Mouse (Mus musculus) heart, adult 9 months (tissue): ENCODE measurements around the gene Grb14.

Experiments used
- DNase-seq, 2 experiments: peaks; one replicate each; pipeline ENCODE4 v3.0.0; 2022; ENCODE audit warnings: low spot score in 2 of 2

The Grb14 gene

DNA sequence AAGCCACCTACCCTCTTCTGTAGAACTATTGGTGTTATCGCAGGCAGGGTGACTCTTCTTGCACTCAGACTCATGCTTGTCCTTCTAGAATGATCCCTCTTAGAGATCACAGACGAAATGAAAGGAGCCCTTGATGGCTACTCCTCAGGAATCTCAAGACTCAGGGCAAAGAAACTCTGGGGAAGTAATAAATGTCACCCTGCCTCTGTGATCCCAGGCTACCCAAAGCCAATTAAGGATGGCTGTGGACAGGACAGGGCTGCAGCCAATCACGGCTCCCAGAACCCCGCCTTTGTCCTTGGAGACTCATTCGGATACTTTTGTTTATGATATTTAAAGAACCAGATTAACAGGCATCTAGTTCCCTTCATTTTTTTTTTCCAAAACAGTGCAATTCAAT lies 49.2 kb downstream of the Grb14 start:
- peak in 1 of 2 experiments; percentile 13 for DNase-seq

DNA sequence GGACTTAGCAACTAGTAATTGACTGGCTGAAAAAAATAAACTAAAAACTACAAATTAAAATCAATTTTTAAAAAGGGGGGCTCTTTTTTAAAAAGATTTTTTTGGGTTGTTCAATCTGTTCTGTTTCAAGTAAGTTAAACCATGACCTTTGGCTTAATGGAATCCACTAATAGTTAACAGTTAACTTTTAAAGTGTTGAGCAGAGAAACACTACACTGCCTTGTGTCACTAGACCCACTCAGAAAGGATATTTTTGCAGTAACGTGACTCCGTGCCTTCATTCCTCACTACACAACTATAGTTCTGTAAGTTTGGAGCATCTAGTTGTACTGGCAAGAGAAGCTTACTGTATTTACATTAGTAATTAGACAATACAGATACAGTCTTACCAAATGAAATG lies 50.2 kb downstream of the Grb14 start:
- no peak for DNase-seq

DNA sequence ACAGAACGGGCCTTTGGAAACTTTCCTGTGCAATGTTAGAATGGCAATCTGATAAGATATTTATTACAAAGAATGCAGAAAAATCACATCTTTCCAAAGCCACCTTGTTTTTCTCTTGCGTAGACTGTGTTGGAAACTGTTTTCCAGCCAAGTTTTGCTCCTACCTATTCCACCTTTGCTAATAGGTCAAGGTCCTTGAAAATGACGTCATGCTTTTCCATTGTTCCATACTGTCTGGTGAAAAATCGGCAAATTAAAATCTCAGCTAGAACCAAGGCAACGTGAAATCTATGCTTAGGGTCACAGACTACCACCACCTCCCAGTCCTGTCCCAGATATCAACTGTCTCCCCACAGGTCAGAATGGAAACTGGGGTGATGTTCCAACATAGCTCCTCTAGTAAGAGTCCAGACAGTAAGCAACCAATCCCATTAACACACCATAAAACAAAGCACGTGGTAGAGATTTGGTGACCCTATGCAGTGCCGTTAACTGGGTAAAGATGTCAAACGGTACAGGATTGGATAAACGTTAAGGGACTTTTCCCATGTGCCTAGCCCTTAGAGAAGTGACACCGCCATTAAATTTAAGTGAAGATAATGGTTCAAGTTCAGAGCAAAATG lies 50.9 kb downstream of the Grb14 start:
- no peak for DNase-seq

DNA sequence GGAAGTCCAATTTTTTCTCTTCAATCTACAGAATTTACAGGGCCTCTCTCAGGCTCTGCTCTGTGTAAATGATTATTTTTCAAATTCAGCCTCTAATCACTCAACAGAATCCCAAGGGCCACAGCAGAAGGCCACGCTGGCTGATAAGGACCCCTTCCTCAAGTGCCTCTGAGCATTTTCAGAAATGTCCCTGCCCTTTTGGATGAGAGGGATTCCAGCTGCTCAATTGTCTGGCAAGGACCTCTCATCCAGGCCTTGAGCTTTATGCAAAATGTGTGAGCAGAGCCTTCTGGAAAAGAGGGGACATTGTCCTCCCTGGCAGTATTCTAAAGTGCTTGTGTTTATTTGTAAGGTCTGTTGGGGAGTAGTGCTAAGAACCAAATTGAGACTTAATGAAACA lies 51.7 kb downstream of the Grb14 start:
- no peak for DNase-seq

DNA sequence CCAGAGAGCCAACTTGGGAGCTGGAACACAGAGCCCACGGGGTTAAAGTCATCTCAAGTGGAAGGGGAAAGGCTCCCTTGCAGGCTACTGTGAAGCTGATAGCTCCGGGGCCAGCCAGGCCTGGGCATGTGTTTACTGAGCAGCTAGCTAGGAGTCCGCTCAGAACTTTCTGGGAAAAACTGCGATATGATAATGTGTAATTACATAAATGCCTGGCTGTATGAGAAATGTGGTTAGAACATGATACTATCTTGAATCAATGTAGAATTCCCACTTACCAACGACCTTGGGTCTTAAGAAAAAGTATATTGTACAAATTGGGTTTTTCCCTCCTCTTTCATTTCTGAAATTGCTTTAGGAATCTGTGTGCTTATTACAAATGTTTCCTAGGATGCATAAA lies 53.0 kb downstream of the Grb14 start:
- DNase-seq: no peak

DNA sequence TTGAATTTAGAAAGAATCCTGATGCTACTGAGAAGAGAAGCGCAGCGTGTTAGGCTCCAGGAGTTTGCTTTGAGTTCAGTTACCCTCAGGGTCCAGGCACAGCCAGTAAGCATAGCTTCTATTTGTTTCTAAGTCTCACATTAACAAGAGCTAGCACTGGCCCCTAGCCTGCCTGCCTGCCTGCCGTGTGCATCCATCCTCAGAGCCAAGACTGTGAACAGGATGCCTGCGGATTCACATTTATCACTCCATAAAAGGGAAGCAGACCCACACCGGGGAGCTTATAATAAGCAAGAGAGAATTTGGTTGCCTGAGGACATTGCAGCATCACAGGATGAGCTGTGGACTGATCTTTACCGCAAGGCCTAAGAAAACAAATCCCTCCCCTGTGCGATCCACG lies 53.8 kb downstream of the Grb14 start:
- DNase-seq: no peak

DNA sequence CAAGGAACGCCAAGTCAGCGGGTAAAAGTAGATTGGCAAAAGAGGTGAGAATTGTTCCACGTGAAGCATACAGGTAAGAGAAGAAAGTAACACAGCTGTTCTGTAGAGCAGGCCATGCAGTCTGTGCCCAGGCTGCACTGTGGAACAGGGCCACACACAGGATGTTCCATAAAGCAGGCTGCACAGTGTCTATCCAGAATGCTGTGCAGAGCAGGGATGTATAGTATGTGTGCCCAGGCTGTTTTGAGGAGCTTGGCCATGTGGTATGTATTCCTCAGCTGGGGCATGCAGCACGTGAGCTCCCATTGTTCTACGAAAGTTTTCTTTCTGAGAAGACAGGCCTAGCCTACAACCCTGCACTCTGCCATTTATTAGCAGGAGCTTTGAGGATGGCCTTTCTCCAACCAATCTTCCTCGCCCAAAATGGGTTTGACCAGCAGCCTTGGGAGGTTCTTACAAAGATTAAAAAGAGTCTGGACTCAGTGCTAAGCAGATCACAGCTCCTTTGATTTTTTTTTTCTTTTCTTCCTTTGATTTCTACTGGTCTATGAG lies 57.8 kb downstream of the Grb14 start:
- no peak for DNase-seq

DNA sequence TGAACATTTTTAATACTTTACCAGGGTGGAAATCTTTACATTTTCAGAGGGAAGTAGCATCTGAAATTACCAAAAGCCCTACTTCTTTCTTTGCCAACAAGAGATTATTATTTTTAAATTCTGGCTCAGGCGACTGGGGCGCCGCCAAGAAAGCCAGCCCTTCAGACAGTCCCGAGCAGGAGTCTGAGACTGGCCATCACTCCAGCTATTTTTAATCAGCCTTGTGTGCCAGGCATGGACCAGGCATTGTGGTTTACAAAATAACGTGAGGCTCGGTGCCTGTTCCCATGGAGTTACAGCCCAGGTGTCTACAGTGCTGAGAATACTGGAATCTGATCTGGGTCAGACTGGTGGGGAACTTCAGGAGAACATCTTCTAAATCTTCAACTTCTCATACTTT lies 58.5 kb downstream of the Grb14 start:
- peak; percentile 68 to 76 for DNase-seq

DNA sequence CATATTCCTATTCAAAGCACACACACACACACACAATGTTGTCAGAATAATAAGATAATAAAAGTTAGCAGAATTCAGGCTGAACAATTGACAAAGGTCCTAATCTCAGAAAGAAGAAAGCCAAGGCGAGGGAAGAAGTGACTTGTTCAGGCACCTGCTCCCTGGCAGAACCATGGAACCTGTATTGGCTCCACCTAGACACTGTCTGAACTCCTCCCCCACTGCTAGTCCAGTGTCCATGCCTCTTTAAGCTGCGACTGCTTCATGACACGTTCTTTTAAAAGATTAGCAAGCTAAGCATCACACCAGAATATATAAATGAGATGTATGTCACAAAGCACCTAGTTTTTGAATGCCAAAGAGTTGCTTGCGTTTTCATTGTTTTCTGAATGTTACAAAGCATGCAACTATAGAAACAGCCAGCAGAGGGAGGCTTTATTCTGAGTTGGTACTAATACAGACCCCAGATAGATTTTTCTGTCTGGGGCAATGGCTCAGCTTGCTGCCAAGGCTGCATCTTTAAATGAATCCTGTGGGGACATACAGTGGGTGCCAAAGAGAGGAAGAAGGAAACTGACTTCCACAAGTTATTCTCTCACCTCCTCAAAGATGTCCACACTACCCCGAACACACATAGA lies 59.4 kb downstream of the Grb14 start:
- DNase-seq: peak in 1 of 2 experiments; percentile 16

DNA sequence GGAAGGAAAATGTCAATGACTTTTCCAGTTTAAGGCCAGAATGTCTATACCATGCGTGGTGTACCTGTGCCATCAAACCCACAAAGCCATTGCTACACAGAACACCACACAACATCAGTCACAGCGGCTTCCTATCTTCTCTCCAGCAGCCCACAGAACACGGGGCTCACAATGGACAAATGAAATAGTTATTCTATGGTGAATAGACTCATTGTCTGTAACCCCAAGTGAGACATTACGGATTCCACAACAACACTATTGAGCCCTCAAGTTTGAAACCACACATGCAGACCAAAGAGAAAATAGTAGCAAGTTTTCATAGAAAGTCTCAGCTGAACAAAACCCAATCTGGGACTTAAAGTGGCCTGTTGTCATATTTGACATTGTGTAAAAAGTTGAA lies 62.6 kb downstream of the Grb14 start:
- DNase-seq: no peak

DNA sequence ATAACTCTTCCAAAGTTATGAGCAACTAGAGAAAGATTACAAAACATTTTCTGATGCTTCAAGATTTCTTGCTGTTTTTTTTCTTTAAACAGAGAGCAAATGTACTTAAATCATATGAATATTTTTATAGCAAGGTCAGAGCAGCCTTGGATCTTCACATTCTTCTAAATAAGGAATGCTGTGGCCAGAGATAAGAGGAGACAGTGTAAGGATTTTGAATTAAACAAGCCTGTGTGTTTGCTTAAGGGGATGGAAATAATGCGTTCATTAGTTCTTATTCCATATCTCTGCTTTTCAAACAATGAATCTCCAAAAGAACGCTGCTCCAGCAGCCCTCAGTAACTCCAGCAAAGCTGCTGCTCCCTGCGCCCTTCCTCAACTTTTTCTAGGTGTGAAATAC lies 63.4 kb downstream of the Grb14 start:
- DNase-seq: no peak

DNA sequence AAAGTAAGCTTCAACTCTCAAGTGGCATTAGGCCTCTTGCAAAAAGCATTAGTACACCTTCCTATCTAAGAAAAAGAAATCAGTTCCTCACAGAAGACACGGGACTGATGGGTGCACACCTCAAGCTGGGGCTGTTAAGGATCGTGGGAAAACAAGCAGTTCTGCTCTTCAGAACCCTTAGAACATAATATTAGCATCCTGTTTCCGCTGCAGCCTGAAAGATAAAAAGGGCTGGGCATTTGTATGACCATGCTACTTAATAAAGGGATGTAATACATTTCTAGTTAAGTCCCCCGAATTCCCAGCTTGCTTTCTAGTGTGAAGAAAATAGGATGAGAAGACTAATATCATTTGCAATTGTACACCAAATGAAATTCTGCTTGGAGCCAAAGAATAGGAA lies 65.1 kb downstream of the Grb14 start:
- DNase-seq: no peak

DNA sequence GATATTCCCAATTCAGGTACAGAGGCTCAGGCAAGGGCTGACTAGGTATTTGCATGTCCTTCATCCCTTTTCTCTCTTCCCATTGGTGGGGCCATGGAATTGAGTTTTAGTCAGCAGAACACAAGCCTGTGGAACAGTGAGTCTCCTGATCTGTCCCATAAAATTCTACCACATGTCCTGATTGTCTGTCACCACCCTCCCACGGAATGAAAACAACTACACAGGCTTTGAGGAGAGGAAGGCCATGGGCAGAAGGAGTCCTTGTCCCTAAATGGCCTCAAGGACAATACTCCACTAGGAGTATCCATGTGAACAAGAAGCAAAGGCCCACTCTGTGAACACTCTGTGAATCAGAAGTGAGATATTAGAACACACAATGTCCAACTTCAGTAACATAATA lies 69.3 kb downstream of the Grb14 start:
- no peak for DNase-seq

DNA sequence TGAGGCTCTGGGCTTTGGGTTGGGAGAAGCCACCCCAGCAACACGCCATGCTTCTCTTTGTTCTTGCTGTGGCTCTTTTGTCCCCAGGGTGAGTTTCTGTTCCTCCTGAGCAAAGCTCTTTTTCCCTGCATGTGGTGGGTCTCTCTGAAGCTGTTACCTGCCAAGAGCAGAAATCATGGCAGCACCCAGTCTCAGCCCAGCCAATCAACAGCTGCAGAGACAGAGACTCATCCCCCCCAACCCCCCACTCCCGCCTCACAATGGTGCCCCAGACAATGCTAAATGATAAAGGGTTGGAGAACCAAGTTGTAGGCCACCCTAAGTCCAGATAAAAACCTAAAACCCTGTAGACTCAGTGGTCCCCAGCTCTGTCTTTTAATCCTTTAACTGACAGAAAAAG lies 75.6 kb downstream of the Grb14 start:
- no peak for DNase-seq

DNA sequence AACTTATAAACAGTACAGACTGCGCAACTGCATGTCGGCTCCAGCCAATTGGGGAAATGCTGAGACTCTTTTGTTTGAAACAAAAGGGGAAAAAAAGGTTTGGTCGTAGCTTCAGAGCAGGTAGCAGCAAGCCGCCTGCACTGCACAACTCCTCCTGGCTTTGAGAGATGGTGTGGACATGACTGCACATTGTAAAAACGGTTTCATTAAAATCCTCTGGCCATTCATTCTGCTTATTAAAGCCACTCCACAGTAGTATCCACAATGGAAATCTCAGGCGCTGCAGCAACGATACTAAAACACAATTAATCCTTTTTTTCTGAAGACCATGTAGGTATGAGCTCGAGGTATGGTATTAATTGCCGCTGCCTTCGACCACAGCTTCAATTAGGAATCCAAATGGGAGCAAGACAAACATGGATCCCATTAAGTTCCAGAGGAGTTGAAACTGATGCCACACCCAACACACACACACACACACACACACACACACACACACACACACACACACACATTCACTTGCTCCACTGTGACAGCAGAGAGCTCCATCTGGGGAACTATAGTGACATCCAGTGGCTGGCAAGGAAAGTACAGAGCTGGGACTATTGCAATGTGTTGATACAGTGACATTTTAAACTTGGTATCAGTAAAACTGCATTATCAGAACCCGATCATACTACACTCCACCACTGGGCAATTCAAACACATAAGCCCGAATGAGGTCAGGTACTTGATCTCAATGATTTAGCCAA lies 76.2 kb downstream of the Grb14 start:
- no peak for DNase-seq

DNA sequence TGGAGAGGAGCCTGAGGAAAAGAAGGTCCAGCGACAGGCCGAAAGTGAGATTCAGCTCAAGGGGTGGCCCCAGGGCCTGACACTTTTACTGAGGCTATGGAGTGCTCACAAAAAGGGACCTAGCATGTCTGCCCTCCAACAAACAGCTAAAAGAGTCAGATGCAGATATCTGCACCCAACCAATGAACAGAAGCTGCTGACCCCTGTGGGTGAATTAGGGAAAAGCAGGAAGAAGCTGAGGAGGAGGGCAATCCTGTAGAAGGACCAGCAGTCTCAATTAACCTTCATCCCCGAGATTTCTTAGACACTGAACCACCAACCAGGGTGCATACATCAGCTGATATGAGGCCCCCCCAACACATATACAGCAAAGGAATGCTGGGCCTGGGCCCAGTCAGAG lies 77.3 kb downstream of the Grb14 start:
- DNase-seq: no peak

DNA sequence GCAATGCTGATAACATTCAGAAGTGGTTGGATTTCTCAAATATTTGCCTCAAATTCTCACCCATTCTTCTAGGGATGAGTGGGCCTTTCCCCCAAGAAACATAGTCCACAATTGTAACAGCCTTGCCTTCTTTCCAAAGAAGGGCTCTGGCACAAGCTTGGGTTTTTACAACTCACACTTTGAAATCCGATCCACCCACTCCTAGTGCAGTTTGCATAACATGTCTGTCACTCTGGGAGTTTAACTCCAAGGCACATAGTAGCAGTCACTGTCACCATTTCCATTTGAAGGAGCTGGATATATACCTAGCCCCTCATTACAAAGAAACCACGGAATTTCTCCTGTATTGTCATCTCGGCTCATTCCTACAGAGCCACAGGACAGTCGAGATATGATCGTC lies 103.9 kb downstream of the Grb14 start:
- DNase-seq: peak; percentile 3 to 7

DNA sequence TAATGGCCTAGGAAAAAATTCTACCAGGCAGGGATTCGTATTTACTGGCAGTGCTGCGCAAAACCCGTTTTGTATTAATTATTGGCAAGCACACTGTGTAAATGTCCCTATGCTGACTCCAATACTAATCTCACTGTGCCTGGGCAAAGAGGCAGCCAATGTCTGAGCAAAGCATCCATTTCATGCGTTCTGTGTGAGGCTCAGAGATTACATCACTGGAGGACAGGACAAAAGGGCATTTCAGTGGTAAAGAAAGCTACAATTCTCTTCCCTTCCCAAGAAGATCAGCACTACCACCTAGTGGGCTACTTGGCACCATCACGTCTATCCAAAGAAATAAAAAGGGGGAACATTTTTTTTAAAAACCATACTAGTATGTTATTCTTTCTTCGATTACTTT lies 109.3 kb downstream of the Grb14 start:
- DNase-seq: no peak

DNA sequence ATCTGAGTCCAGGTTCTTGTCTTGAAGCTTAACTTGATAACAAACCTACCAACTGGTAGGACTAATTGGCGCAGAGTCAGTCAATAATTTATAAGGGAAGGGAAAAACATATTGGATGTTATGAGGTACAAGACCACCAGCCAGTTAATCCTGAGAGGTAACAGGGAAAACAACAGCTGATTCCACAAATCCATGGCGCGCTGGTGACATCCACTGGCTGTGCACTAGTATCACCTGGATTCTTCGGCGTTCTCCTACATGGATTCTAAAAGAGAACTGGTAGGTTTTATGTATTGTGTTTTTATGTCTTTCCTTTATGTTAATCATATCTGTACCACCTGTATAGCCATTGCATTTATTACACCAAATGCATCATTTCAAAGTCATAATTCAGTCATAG lies 119.9 kb downstream of the Grb14 start:
- no peak for DNase-seq

DNA sequence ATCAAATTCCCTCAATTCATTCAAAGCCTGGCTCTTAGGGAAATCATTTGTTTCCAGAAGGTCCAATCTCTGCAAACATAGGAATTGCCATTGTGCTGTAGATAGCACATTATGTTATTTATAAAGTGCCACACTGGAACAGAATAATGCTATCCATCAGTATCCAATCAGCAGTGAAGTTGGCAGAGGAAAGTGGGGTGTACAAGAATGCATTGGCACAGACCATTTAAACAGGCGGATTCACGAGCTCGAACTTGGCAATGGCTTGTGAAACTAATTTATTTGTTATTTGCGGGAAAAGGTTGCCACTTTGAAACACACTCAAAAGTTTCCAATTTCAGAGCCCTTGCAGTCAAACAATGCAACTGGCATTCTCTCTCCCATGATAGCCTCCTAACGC lies 126.9 kb downstream of the Grb14 start:
- DNase-seq: no peak

DNA sequence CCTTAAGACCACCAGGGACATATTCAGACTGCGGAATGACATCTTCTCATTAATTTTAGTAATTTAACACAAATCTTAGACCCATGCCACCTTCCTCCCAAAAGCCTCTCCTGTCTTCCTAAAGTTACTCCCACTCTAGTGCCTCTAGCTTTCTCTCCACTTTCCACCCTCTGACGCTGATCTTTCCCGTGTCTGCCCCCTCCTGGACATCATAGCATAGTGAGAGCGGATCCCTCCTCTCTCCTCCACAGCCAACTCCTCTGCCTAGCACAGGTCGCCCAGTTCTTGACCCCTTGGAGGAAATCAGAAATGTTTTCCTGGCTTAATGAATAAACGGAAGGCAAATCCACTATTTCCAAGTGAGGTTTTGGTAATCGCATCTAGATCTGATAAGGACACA lies 131.6 kb downstream of the Grb14 start:
- DNase-seq: no peak

DNA sequence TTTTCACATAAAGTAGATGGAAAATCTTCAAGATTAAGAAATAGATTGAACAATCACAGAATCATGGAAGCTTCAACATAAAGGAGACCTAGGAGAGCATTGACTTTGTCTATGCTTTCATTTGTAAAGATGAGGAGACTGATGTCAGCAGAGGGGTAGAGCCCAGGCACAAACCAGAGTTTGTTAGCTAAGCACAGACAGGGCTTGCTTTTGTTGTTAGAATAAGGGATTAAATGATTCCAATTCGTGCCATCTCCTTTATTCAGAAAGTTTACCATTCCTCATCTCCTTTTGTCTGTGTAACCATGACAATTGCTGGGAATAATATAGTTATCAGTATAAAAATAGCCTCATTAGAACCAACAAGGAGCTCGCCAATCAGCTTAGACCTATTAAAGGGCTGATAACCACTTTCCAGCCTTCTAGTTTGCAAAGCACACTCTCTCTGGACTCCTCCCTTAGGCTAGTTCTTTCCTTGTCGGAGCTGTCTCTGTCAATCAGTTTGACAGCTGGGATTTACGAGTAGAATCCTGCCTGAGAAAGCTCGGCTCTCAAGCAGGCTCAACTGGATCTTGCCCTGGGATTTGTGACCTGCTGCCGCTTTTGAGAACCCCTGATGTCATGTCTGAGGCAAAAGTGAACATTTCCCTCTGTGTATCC lies 137.6 kb downstream of the Grb14 start:
- DNase-seq: no peak

DNA sequence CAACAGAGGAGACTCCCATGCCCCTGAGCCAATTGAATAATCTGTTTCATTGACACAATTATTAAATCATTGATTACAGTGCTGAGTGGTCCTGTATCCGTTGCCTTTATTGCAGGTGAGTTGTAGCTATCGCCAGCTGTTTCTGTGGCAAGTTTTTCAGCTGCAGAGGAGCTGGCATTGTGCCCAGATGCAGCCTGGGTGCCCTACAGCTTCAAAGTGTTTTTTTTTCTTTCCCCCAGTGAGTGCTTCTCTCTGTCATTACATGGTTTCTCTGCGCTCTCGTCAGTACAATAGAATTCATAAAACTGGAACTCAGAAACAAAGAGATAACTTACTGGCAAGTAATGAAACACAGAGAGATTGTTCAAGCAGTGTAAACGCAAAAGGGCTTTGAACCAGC lies 139.1 kb downstream of the Grb14 start:
- no peak for DNase-seq
